Comparison of ENCODE assay signal across 11 mouse cellular contexts in genomic region chr11:74409447-74409754, GRCm38 (mm10). TPM values are rescaled to one million over a fixed set of nuclear protein-coding genes. Genes with fewer than 3 reads are reported as not detected.
DNase-seq lines count a peak whose midpoint lies in the region; ATAC-seq and TF ChIP-seq lines count a peak whose summit lies in the region.
"Had no signal": no experiment of that assay in that cellular context is flagged by ENCODE, and none has a peak within 500 bp of the region (broad histone marks: within the 10 kb centered on the region; RNA-seq: fewer than 3 reads in every experiment).

No protein-coding gene starts in this region.

- peak; percentile 57 for DNase-seq in intestine, embryonic 14.5 days (ENCODE audit: low spot score)
- peak; percentile 61 for DNase-seq in MN1 (ENCODE audit: low spot score)
- no peak for DNase-seq in forebrain, embryonic 14.5 days (ENCODE audit: low spot score)
- DNase-seq in adrenal gland, adult 2 months, result no peak
- DNase-seq in gastrocnemius, postnatal 10 days, result no peak
- no peak for DNase-seq in gastrocnemius, adult 8-10 months (ENCODE audit: low spot score in 2 of 2)

- peak; percentile 20; the same call in 1 of the 2 replicates for ATAC-seq in intestine, embryonic 14.5 days (replicated peaks; ENCODE audit: low FRiP score, low TSS enrichment, low read depth)
- ATAC-seq in intestine, postnatal 0 days, result no peak
- peak; percentile 41 for ATAC-seq in forebrain, embryonic 14.5 days
- ATAC-seq in midbrain, embryonic 12.5 days (ENCODE audit: low FRiP score, low read depth), result no peak

- TF ChIP-seq CTCF in intestine, postnatal 0 days (IDR thresholded peaks at IDR 0.05; ENCODE audit: low read depth), result no peak

- H3K4me2 ChIP-seq in intestine, embryonic 14.5 days (ENCODE audit: low read length), result no peak overlapping the region
- no peak overlapping the region for H3K4me2 ChIP-seq in intestine, postnatal 0 days (replicated peaks; ENCODE audit: low read depth)
- peak overlapping the region; percentile 2; the same call in 1 of the 2 replicates for H3K4me2 ChIP-seq in forebrain, embryonic 14.5 days (ENCODE audit: low read length)
- H3K4me2 ChIP-seq in midbrain, embryonic 12.5 days (replicated peaks), result no peak overlapping the region

- no peaks in the 10 kb centered on the region for H3K27me3 ChIP-seq in intestine, embryonic 14.5 days (replicated peaks; ENCODE audit: control insufficient read depth, insufficient read depth, low read length)
- H3K27me3 ChIP-seq in intestine, postnatal 0 days (replicated peaks; ENCODE audit: control insufficient read depth, insufficient read depth, low read length), result no peaks in the 10 kb centered on the region
- no peaks in the 10 kb centered on the region for H3K27me3 ChIP-seq in forebrain, embryonic 14.5 days (replicated peaks; ENCODE audit: control insufficient read depth, insufficient read depth, low read length)
- H3K27me3 ChIP-seq in midbrain, embryonic 12.5 days, result no peaks in the 10 kb centered on the region

- peaks cover 22% of the 10 kb centered on the region for H3K4me1 ChIP-seq in intestine, embryonic 14.5 days (replicated peaks; ENCODE audit: control insufficient read depth, insufficient read depth, low read length)
- H3K4me1 ChIP-seq in intestine, postnatal 0 days (replicated peaks; ENCODE audit: control insufficient read depth, insufficient read depth, low read length), result peaks cover 10% of the 10 kb centered on the region; the same call in 1 of the 2 replicates
- peaks cover 25% of the 10 kb centered on the region for H3K4me1 ChIP-seq in forebrain, embryonic 14.5 days (ENCODE audit: control insufficient read depth, insufficient read depth, low read length)
- peaks cover 21% of the 10 kb centered on the region for H3K4me1 ChIP-seq in midbrain, embryonic 12.5 days

- H3K4me3 ChIP-seq in intestine, embryonic 14.5 days (ENCODE audit: low read depth, low read length), result no peak overlapping the region
- H3K4me3 ChIP-seq in intestine, postnatal 0 days (ENCODE audit: low read depth, low read length), result no peak overlapping the region
- H3K4me3 ChIP-seq in forebrain, embryonic 14.5 days (ENCODE audit: low read depth, low read length), result no peak overlapping the region
- H3K4me3 ChIP-seq in midbrain, embryonic 12.5 days, result no peak overlapping the region

- H3K27ac ChIP-seq in intestine, embryonic 14.5 days (ENCODE audit: low read depth), result peak overlapping the region; percentile 65
- no peak overlapping the region for H3K27ac ChIP-seq in intestine, postnatal 0 days (ENCODE audit: low read depth, low read length)
- peak overlapping the region; percentile 84 for H3K27ac ChIP-seq in forebrain, embryonic 14.5 days (ENCODE audit: low read depth, low read length)
- H3K27ac ChIP-seq in midbrain, embryonic 12.5 days (replicated peaks), result peak overlapping the region; percentile 31; the same call in 1 of the 2 replicates

- WGBS in intestine, embryonic 14.5 days, result 41% methylated on average over 5 of the region's 5 CpGs
- 75% methylated on average over 5 of the region's 5 CpGs for WGBS in intestine, postnatal 0 days
- 55% methylated on average over 5 of the region's 5 CpGs for WGBS in forebrain, embryonic 14.5 days
- WGBS in midbrain, embryonic 12.5 days, result 70% methylated on average over 5 of the region's 5 CpGs

- H3K9ac ChIP-seq in intestine, embryonic 14.5 days (ENCODE audit: low read length), result no peak overlapping the region
- H3K9ac ChIP-seq in intestine, postnatal 0 days (ENCODE audit: low read depth, low read length), result no peak overlapping the region
- no peak overlapping the region for H3K9ac ChIP-seq in forebrain, embryonic 14.5 days (ENCODE audit: low read length)
- no peak overlapping the region for H3K9ac ChIP-seq in midbrain, embryonic 12.5 days (replicated peaks)

- H3K9me3 ChIP-seq in intestine, embryonic 14.5 days (ENCODE audit: control insufficient read depth, low read length), result no peaks in the 10 kb centered on the region
- no peaks in the 10 kb centered on the region for H3K9me3 ChIP-seq in intestine, postnatal 0 days (ENCODE audit: control insufficient read depth)
- H3K9me3 ChIP-seq in forebrain, embryonic 14.5 days (replicated peaks; ENCODE audit: control insufficient read depth, low read length), result no peaks in the 10 kb centered on the region
- H3K9me3 ChIP-seq in midbrain, embryonic 12.5 days, result no peaks in the 10 kb centered on the region

- no peaks in the 10 kb centered on the region for H3K36me3 ChIP-seq in intestine, embryonic 14.5 days (ENCODE audit: control insufficient read depth, insufficient read depth, low read length)
- peaks cover 20% of the 10 kb centered on the region; the same call in 1 of the 2 replicates for H3K36me3 ChIP-seq in intestine, postnatal 0 days (ENCODE audit: control insufficient read depth, insufficient read depth)
- no peaks in the 10 kb centered on the region for H3K36me3 ChIP-seq in forebrain, embryonic 14.5 days (ENCODE audit: control insufficient read depth, insufficient read depth, low read length)
- no peaks in the 10 kb centered on the region for H3K36me3 ChIP-seq in midbrain, embryonic 12.5 days

RNA-seq across cellular contexts. Expression of gene Olfr412, which starts 47.5 kb away (rescaled TPM):
- polyA plus RNA-seq in intestine, embryonic 14.5 days (2014; fragmentation: Nextera tagmentation; extraction: Ambion mirVana), result not detected in 2 replicates
- polyA plus RNA-seq in intestine, postnatal 0 days (2015; fragmentation: Nextera tagmentation; extraction: Ambion mirVana), result not detected in 2 replicates
- polyA plus RNA-seq in forebrain, embryonic 14.5 days (2014; fragmentation: Nextera tagmentation; extraction: Ambion mirVana), result not detected in 2 replicates
- not detected in 2 replicates for polyA plus RNA-seq in midbrain, embryonic 12.5 days (2016; fragmentation: Nextera tagmentation; extraction: Ambion mirVana)
- total RNA-seq in adrenal gland, adult 2 months (2021), result not detected
- polyA plus RNA-seq in adrenal gland, adult 2 months (2012; rRNA removed), result not detected in 2 replicates
- total RNA-seq in gastrocnemius, postnatal 10 days (2021), result not detected
- total RNA-seq in gastrocnemius, adult 8-10 months (2022), result not detected
- total RNA-seq: adrenal gland, adult 8-10 months; heart, postnatal 14 days; left cerebral cortex, postnatal 10 days had no signal

RNA-seq across cellular contexts. Expression of gene Olfr411, which starts 57.0 kb away (rescaled TPM):
- polyA plus RNA-seq in intestine, embryonic 14.5 days (2014; fragmentation: Nextera tagmentation; extraction: Ambion mirVana), result not detected in 2 replicates
- not detected in 2 replicates for polyA plus RNA-seq in intestine, postnatal 0 days (2015; fragmentation: Nextera tagmentation; extraction: Ambion mirVana)
- polyA plus RNA-seq in forebrain, embryonic 14.5 days (2014; fragmentation: Nextera tagmentation; extraction: Ambion mirVana), result not detected in 2 replicates
- not detected in 2 replicates for polyA plus RNA-seq in midbrain, embryonic 12.5 days (2016; fragmentation: Nextera tagmentation; extraction: Ambion mirVana)
- not detected for total RNA-seq in adrenal gland, adult 2 months (2021)
- not detected in 2 replicates for polyA plus RNA-seq in adrenal gland, adult 2 months (2012; rRNA removed)
- not detected for total RNA-seq in gastrocnemius, postnatal 10 days (2021)
- total RNA-seq in gastrocnemius, adult 8-10 months (2022), result not detected
- total RNA-seq: adrenal gland, adult 8-10 months; heart, postnatal 14 days; left cerebral cortex, postnatal 10 days had no signal

Comparison
In these comparisons a context has a peak if more than half of its experiments do, and no peak if none do; other contexts are left out.
1. ATAC-seq: peak in intestine, embryonic 14.5 days (single experiment) and forebrain, embryonic 14.5 days (single experiment); none in intestine, postnatal 0 days (single experiment) and midbrain, embryonic 12.5 days (single experiment).
2. DNase-seq: peak in intestine, embryonic 14.5 days (single experiment) and MN1 (single experiment); none in forebrain, embryonic 14.5 days (single experiment), adrenal gland, adult 2 months (single experiment), gastrocnemius, postnatal 10 days (single experiment) and gastrocnemius, adult 8-10 months (0 of 2).